Mouse (Mus musculus): ENCODE results near the gene Gas1. TPM values are rescaled to one million over a fixed set of nuclear protein-coding genes. Genes with fewer than 3 reads are reported as not detected.

Gas1 gene
- total RNA-seq, 2 experiments from 2014 or later: 9.6 to 10.4 TPM

DNA sequence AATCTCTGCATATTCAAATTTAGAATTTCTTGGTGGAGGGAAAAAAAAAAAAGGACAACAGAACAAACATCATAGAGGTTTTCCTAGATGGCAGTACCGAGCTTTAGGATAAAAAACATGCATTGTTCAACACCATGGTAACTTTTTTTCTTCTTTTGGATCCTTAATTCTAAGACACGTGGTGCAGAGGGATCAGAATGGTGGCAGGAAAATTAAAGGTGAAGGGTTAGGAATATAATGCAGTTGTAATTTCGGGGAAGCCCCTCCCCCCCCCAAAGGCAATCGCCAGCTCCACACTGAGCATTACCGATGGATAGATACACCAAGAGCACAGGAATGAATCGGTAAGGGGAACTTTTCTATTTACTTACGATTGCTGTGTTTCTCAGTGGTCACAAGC, 2.2 kb downstream of the Gas1 start:
- intact Hi-C loops (cut with DNase I): loop anchor here (2.0 to 5.0 kb wide), 8 partner anchors 128 to 333 kb away; no protein-coding TSS in a partner anchor
- DNase-seq (ENCODE audit: low spot score in 2 of 2): no peak

DNA sequence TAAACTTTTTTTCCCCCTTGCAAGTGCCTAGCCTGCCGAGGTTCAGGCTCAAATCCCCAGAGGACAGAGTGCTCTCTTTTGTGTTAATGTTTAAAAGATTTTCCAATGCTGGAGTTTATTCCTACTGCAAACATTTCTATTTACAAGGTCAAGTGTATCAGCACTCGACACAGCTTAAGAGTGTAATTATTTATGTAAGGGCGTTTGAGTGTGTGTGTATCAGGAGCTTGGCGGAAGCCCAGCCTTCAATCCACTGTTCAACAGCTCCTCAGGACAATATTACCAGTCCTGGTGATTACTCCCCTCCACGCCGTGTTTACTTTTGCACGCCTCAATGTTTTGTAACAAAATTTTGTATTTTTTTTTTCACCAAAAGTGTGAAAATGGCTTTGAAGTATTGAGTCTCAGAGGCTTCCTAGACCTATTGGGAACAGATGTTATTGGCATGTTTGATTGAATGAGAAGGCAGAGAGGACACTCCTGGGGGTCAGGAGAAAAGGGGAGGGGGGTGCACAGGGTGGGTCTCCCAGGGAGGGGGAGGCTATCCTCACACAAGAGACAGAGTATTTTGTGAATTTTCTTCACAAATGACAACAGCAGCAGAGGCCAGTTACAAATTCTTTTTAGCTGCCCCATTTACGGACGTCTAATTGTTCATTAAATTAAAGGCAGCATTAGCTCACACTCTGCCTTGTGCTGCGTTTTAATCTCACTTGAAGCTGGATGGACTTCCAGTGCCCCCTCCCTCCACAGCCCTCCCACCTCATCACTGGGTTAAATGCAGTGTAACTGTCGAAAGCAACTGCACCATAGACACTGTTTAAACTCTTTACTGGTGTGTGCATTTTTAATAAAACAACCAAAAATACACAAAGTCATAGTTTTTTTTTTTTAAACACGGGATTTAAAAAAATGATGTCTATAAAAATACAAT, 3.3 kb downstream of the Gas1 start:
- intact Hi-C loops (cut with DNase I): loop anchor here (2.0 kb wide), 1 partner anchor 285 kb away; no protein-coding TSS in a partner anchor
- DNase-seq (ENCODE audit: low spot score in 2 of 2): no peak

DNA sequence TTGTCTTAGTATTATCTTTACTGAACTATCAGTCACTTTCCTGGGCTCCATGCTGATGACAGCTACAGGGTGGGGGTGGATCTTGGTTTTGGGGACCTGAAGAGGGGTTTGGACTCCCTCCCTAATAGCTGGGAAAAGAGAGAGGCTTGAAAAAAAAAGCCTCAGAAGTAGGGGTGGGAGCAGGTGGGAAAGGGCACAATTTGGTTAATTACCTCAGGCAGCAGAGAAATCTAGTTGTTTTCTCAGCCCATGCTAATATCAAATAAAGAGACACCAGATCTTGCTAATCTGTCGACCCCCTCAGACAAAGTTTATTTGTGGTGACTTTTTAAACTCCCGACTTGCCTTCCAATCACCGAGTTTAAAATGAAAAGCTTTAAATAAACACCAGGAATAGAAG, 4.0 kb downstream of the Gas1 start:
- intact Hi-C loops (cut with DNase I): no loop called here
- DNase-seq (ENCODE audit: low spot score in 2 of 2): no peak

DNA sequence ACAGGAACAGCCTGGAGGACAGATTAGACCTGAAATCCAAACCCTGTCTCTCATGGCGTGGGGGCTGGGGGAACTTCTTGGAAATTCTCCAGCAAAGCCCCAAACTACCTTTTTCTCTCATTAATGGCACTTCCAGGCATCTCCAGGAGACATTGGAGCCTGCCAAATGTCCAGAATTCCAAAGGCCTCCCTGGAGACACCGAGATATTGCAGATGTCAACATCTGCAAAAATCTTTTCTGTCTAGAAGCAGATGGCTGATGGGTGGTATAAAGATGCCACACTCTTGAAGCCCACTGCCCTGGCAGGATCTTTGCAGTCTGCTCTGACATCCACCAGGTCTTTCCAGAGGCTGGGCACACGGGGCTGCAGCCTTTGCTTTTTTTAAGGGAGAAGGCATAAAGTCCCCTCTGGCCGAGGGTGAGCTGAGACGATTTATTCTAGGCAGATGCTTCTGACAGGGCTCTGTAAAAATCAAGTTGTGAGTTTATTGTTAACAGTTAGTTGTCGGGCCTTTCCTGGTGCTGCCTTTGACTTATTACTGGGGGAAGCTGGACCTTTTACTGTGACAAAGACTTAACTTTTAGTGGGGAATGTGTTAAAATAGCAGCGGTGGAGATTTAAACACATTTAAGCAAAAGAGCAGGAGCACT, 4.7 kb downstream of the Gas1 start:
- no peak for DNase-seq (ENCODE audit: low spot score in 2 of 2)
- intact Hi-C loops (cut with DNase I): no loop called here

DNA sequence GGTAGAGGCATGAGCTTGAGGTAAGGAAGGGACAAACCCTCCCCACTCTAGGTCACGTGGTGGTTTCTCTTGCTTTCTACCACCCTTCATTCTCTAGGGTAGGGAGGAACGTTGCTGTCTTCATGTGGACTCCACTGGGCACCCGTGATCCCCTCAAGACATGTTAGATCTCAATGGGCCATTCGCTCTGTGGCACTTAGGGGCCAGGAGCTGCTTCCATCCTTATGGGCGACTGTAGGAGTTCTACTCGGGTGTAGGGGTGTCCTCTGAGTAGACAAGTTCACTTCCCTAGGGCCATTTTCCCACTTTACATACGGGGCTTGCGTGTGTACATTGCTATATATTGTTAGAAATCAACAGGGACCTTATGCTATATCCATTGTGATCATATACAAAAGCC, 5.4 kb downstream of the Gas1 start:
- no peak for DNase-seq (ENCODE audit: low spot score in 2 of 2)
- intact Hi-C loops (cut with DNase I): no loop called here

DNA sequence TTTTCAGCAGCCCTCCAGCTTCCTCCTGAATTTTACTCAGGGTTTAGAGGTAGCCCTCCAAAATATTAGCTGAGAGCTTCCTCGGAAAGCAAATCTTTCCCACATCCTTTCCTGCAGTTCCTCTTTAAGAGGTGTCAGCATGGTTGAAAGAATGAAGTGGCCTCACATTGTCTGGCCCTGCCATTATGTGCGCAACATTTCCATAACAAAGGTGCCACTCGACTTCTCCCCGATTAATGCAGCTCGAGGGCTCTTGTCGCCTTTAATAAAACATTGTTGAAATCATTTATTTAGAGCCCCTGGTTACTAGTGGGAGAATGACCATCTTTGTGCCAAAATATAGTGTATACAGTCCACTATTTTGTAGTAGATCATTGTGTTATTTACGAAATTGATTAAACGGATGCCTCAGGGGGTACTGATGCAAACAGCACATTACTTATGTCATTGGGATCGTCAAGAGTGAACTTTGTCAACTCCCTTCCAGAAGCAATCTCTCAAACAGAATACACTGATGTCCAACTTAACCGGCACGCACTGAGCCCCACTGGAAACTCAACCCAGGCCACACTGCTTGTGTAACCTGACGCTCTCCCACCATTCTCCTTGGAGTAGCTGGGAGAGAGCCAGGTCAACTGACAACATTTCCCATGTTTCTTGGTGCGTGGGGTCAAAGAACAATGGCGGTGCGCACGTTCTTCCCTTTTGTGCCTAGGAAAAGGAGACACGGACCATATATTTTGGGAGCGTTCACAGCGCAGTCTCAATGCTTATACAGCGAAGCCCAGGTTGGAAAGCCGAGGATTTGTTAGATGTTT, 6.1 kb downstream of the Gas1 start:
- intact Hi-C loops (cut with DNase I): no loop called here
- DNase-seq (ENCODE audit: low spot score in 2 of 2): no peak

DNA sequence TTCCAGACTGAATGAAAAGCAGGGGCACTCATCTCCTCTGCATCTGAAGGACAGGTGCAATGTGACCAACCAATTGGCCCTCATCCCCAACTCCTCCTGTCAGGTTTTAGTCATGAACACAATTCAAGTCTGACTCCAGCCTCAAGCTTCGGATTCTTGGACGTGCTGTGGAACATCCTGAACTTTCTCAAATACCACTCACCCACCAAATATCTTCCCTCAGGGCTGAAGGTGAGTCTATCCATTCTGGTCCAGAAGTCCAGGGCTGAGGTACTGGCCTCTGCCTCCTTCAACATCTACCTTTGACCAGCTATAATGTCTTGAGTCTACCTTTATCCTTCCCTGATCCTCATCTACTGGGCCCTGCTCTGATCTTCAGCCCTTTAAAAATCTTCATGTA, 8.1 kb downstream of the Gas1 start:
- DNase-seq (ENCODE audit: low spot score in 2 of 2): no peak
- intact Hi-C loops (cut with DNase I): no loop called here

DNA sequence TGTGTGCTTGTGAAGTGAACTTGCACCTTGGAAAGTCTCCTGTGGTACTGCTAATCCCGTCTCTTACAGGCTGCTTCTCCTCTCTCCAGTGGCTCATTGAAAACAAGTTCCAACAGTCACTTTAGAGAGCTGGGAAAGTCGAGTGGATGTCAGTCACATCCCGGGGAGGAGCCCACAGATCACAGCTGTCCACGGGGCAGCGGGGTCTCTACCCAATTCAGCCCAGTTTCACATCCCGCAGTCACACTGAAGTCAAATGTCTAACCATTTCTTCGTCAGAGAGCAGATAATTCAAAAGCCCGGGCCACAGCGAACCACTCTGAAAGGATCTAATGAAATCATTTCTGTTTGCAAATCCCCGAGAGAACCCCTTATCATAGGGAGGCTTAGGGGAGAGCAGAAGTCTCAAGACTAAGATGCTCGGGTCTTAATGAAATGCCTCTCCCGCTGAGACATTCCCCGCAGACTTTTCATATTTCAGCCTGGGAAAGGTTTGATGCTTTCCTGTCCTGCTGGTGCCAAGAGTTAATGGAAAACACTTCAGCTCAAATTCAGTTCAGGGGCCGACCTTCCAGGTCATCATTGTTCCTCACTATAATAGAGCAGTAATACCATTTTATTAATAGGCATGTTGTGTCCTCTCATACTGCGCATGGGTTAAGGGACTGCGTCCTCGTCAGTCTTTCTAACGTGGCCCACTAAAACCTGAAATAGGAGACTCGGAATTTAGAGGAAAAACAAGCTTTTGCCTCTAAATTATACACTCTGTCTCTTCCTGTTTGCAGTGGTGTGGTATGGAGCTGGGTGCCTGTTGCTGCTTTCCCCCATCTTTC, 20.7 kb downstream of the Gas1 start:
- intact Hi-C loops (cut with DNase I): no loop called here
- no peak for DNase-seq (ENCODE audit: low spot score in 2 of 2)

DNA sequence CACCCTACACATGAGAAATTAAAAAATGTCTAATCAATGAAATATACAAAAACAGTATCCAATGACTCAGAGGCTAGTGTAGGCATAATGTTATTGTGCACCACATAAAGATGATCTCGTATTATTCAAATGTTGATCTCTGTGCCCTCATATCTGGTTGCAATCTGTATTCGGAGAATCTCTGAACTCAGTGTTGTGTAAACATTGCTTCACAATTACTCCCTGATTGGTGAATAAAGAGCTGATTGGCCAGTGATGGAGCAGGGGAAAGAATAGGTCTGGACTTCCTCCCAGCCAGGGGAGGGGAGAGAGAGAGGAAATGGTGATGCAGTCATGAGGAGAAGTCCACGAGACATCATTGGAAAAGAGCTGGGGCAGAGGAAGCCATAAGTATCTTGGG, 23.0 kb downstream of the Gas1 start:
- intact Hi-C loops (cut with DNase I): no loop called here
- no peak for DNase-seq (ENCODE audit: low spot score in 2 of 2)

DNA sequence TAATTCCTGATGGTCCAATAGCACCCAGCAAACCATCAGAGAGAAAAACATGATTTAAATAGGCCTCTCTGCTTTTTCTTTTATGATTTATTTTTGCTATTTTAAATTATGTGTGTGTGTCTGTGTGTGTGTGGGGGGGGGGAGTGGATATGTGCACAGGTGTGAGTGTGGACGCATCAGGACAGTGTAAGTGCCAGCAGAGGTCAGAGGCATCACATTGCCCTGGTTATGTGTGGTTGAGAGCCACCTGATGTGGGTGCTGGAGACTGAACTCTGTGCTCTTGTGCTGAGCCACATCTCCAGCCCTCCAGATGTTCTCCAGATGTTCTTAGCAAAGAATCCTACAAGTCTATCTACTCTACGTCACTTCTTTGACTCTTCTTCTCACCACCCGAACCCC, 28.9 kb downstream of the Gas1 start:
- DNase-seq (ENCODE audit: low spot score in 2 of 2): no peak
- intact Hi-C loops (cut with DNase I): no loop called here

DNA sequence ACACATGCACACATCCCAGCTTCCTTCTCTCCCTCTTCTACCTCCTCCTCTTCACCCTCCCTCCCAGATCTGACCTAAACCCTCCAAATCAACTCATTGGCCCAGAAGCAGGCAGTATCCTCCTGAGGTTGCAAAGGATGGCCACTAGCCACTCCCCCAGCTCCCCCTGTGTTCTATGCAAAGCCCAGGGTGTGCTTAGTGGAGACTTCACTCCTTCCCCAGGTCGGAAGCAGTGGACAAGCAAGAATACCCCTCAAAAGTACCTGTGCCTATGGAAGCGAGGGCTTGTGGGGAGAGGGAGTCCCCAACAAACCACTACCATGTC, 29.3 kb downstream of the Gas1 start:
- no peak for DNase-seq (ENCODE audit: low spot score in 2 of 2)
- intact Hi-C loops (cut with DNase I): no loop called here

DNA sequence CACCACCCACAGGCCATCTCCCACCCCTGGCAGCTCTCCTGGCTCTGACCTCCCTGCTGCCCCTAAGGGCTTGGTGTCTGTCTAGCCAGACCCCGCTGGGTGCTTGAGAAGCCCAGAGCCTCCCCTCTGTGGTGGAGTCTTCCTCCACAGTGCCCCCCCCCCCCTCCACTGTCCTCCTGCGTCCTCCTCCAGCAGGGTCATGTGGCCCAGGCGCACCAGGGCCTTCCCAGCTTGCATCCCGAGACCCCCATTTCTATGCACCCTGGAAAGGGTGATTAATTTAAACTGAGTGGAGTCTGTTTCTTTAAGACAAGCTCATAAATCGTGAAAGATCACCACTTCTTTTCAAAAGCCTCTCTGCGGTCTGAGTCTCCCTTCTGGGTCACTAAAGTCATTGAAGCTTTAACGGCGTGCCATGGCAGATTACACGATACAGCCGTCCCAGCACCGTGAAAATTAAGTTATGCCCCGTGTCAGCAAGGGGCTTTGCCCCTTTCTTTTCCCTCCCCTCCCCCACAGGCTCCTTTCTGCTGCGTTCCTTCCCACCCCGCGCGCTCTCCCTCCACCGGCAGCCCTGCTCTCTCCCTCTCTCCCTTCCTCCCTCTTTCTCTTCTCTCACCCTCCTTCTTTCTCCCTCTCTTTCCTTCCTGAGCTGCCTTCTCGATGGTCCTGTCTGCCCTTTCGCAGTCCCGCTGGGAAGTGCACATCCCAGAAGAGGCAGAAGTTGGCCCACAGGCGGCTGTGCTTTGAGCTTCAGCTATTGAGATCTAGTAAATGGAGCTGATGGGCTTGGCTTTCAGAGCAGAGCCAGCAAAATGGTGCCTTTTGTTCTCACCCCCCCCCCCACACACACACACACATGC, 29.9 kb downstream of the Gas1 start:
- intact Hi-C loops (cut with DNase I): no loop called here
- no peak for DNase-seq (ENCODE audit: low spot score in 2 of 2)

DNA sequence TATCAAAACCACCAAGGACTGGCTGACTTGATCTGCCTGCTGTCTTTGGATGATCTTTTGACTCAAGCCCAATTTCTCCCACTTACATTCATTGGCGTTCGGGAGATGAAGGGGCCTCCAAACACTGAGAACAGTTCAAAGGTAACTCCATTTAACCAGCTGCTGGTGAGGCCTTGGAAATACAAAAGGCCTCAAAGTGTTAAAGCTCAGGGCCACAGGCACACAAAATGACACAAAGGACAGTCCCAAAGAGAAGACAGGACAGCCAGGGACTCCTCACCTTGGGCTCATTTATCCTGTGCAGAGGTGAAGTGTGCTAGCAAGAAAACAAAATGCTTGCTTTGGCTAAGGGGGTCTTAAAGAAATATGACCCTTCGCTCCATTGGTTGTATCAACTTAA, 30.9 kb downstream of the Gas1 start:
- intact Hi-C loops (cut with DNase I): no loop called here
- no peak for DNase-seq (ENCODE audit: low spot score in 2 of 2)

DNA sequence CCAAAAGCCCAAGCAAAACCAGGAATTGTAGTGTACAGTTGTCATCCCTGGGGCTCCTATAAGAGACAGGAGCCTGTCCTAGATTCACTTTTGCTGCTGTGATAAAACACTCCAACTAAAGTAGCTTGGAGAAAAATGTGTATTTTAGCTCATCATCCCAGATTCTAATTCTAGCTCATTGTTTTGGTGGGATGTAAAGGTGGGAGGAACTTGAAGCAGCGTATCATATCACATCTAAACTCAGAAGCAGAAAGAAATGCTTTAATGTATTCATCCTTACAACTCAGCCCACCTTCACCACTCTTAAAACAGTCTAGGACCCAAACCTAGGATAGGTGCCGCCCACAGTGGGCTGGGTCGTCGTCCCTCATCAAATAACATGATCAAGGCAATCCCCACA, 40.2 kb downstream of the Gas1 start:
- intact Hi-C loops (cut with DNase I): no loop called here
- peak in 1 of 2 experiments; percentile 70 for DNase-seq (ENCODE audit: low spot score in 2 of 2)

DNA sequence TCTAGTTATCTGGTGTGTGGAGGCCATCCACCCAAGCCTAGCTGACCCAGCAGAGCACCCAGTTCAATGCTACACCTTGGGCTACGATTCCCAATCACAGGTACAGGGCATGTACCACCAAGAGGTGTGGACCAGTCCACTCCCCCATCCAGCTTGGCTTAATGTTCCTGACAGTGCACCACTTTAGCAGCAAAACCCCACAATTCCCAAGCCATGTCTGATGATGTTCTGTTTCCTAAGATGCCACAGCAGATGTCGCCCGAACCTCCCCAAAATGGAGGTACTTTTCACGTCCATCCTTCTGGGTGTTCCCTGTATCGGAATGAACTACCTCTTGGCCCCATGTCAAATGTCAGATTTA, 42.7 kb downstream of the Gas1 start:
- intact Hi-C loops (cut with DNase I): no loop called here
- no peak for DNase-seq (ENCODE audit: low spot score in 2 of 2)

DNA sequence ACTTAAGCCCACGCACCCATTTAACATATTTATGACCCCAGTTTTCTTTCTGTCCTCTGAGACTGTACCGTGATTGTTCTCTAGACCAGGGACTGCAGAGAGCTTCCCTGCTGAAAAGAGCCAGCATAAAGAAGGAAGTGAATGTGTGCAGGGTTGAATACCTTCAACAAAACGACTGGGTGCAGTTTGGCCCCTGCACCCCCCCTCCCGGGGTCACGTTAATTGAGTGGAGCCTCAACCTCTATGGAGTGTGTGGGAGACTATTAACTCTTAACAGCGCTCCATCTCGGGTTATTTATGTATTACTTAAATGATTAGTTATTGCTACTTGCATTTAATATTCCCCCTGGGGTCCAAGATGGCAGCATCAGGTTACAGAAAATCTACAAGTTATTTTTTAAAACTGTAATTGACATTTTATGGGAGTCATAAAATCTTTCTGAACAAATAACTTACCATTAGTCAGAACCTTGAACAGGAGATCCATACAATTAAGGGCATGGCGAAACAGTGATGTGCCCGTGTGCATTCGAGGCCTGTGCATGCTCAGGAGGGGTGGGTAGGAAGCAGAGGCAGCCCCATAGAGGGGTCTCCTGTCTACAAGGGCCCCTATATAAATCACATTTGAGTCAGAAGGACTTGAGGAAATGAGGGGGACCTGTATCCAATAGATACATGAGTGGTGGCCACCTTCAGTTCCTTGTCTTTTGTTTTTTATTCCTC, 43.3 kb downstream of the Gas1 start:
- no peak for DNase-seq (ENCODE audit: low spot score in 2 of 2)
- intact Hi-C loops (cut with DNase I): no loop called here

DNA sequence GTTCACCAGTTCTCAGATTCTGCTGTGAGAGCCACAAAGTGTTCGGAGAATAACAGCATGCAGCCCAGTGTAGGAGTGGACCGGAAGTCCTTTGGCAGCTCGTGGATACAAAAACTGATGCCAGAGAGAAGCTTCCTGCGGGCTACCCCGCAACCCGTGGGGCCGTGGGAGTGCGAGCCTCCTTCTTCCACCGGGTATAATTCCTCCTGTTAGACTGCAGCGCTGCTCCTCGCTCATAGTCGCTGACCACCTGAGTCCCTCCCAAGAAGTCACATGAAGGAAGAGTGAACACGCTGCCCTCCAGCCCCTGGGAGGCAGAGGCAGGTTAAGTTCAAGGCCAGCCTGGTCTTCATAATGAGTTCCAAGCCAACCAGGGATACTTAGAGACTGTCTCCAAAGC, 45.4 kb downstream of the Gas1 start:
- intact Hi-C loops (cut with DNase I): no loop called here
- DNase-seq (ENCODE audit: low spot score in 2 of 2): peak in 1 of 2 experiments; percentile 32

DNA sequence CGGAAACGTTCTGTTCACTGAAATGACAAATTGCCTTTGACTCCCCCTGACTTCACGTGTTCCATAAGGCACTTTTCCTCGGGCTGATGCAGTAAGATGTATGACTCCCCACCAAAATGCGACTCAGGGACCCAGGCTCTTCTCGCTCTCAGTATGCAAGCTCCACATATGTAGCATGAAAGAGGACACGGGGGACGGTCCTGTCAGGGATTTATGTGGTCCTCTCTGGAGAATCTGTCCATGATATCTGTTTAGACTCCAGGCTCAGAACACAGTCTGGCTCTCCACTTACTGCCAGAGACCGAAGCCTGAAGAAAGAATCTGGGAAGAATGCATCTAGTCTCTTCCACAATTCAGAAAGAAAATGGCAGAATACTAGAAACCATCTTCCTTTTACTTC, 47.6 kb downstream of the Gas1 start:
- no peak for DNase-seq (ENCODE audit: low spot score in 2 of 2)
- intact Hi-C loops (cut with DNase I): no loop called here

Measured in left cerebral cortex, postnatal 25 days (tissue).